9 mouse cellular contexts compared by ENCODE assay signal in genomic region chr15:102126303-102126702, GRCm38 (mm10). TPM values are rescaled to one million over a fixed set of nuclear protein-coding genes. Genes with fewer than 3 reads are reported as not detected.
DNase-seq lines count a peak whose midpoint lies in the region; ATAC-seq and TF ChIP-seq lines count a peak whose summit lies in the region.
"Had no signal": no experiment of that assay in that cellular context is flagged by ENCODE, and none has a peak within 500 bp of the region (broad histone marks: within the 10 kb centered on the region; RNA-seq: fewer than 3 reads in every experiment).

No protein-coding gene starts in this region.

- H3K27ac ChIP-seq in embryonic facial prominence, embryonic 12.5 days, result no peak overlapping the region
- no peak overlapping the region for H3K27ac ChIP-seq in embryonic facial prominence, embryonic 10.5 days (replicated peaks)
- H3K27ac ChIP-seq in heart, embryonic 15.5 days, result peak overlapping the region; percentile 51
- H3K27ac ChIP-seq in layer of hippocampus, adult 2 months, result no peak overlapping the region
- H3K27ac ChIP-seq in neural tube, embryonic 15.5 days (replicated peaks), result no peak overlapping the region

- WGBS in embryonic facial prominence, embryonic 12.5 days, result 83% methylated on average over 2 of the region's 2 CpGs
- 79% methylated on average over 2 of the region's 2 CpGs for WGBS in embryonic facial prominence, embryonic 10.5 days
- WGBS in heart, embryonic 15.5 days, result 19% methylated on average over 2 of the region's 2 CpGs
- WGBS in neural tube, embryonic 15.5 days, result 79% methylated on average over 2 of the region's 2 CpGs

- no peak overlapping the region for H3K4me3 ChIP-seq in embryonic facial prominence, embryonic 12.5 days
- H3K4me3 ChIP-seq in embryonic facial prominence, embryonic 10.5 days, result no peak overlapping the region
- no peak overlapping the region for H3K4me3 ChIP-seq in heart, embryonic 15.5 days
- no peak overlapping the region for H3K4me3 ChIP-seq in layer of hippocampus, adult 2 months
- H3K4me3 ChIP-seq in neural tube, embryonic 15.5 days (replicated peaks), result no peak overlapping the region

- ATAC-seq in embryonic facial prominence, embryonic 12.5 days (ENCODE audit: insufficient number of reproducible peaks, insufficient read depth, low FRiP score, low TSS enrichment), result no peak
- ATAC-seq in heart, embryonic 15.5 days (replicated peaks; ENCODE audit: insufficient number of reproducible peaks, insufficient read depth, low FRiP score, low read depth), result peak; percentile 70
- ATAC-seq in neural tube, embryonic 15.5 days (ENCODE audit: low FRiP score), result no peak
- no peak for ATAC-seq in CD4-positive, CD25-positive, alpha-beta regulatory T cell, adult 4 months
- ATAC-seq: hindbrain, embryonic 16.5 days had no signal

- TF ChIP-seq CTCF in layer of hippocampus, adult 2 months (conservative IDR thresholded peaks at IDR 0.05), result no peak

- H3K9me3 ChIP-seq in embryonic facial prominence, embryonic 12.5 days, result no peaks in the 10 kb centered on the region
- H3K9me3 ChIP-seq in embryonic facial prominence, embryonic 10.5 days, result no peaks in the 10 kb centered on the region
- no peaks in the 10 kb centered on the region for H3K9me3 ChIP-seq in heart, embryonic 15.5 days (replicated peaks)
- no peaks in the 10 kb centered on the region for H3K9me3 ChIP-seq in neural tube, embryonic 15.5 days (replicated peaks)

- no peak for DNase-seq in embryonic facial prominence, embryonic 10.5 days (ENCODE audit: low spot score)
- DNase-seq in adrenal gland, postnatal 25 days, result peak; percentile 61
- DNase-seq in kidney, postnatal 4 days, result peak; percentile 60 to 67
- DNase-seq in layer of hippocampus, adult 2 months (ENCODE audit: low spot score in 2 of 2), result no peak

- H3K36me3 ChIP-seq in embryonic facial prominence, embryonic 12.5 days, result peaks cover 73% of the 10 kb centered on the region
- H3K36me3 ChIP-seq in embryonic facial prominence, embryonic 10.5 days (replicated peaks), result peaks cover 88% of the 10 kb centered on the region
- H3K36me3 ChIP-seq in heart, embryonic 15.5 days, result peaks cover 43% of the 10 kb centered on the region
- H3K36me3 ChIP-seq in neural tube, embryonic 15.5 days, result peaks cover 81% of the 10 kb centered on the region

- H3K4me1 ChIP-seq in embryonic facial prominence, embryonic 12.5 days, result no peaks in the 10 kb centered on the region
- no peaks in the 10 kb centered on the region for H3K4me1 ChIP-seq in embryonic facial prominence, embryonic 10.5 days
- peaks cover 12% of the 10 kb centered on the region for H3K4me1 ChIP-seq in heart, embryonic 15.5 days (replicated peaks)
- no peaks in the 10 kb centered on the region for H3K4me1 ChIP-seq in neural tube, embryonic 15.5 days

- no peaks in the 10 kb centered on the region for H3K27me3 ChIP-seq in embryonic facial prominence, embryonic 12.5 days
- no peaks in the 10 kb centered on the region for H3K27me3 ChIP-seq in embryonic facial prominence, embryonic 10.5 days (replicated peaks; ENCODE audit: low read depth, poor library complexity, severe bottlenecking)
- H3K27me3 ChIP-seq in heart, embryonic 15.5 days, result no peaks in the 10 kb centered on the region
- H3K27me3 ChIP-seq in neural tube, embryonic 15.5 days (replicated peaks), result no peaks in the 10 kb centered on the region

- H3K9ac ChIP-seq in embryonic facial prominence, embryonic 12.5 days, result 0 out of 2 replicates have a peak overlapping the region, but pooled peaks have one; percentile 7
- no peak overlapping the region for H3K9ac ChIP-seq in heart, embryonic 15.5 days
- no peak overlapping the region for H3K9ac ChIP-seq in neural tube, embryonic 15.5 days (replicated peaks)

- H3K4me2 ChIP-seq in embryonic facial prominence, embryonic 12.5 days (replicated peaks), result no peak overlapping the region
- H3K4me2 ChIP-seq in heart, embryonic 15.5 days, result no peak overlapping the region
- H3K4me2 ChIP-seq in neural tube, embryonic 15.5 days, result no peak overlapping the region

RNA-seq across cellular contexts. Expression of gene Spryd3, which starts 9.7 kb away (rescaled TPM):
- polyA plus RNA-seq in embryonic facial prominence, embryonic 12.5 days (2016; fragmentation: Nextera tagmentation; extraction: Ambion mirVana), result 15.6 and 15.7 TPM in 2 replicates
- polyA plus RNA-seq in embryonic facial prominence, embryonic 10.5 days (2016; fragmentation: Nextera tagmentation; extraction: Ambion mirVana), result 12.7 and 13.2 TPM in 2 replicates
- 29.4 and 40.3 TPM in 2 replicates for total RNA-seq in adrenal gland, postnatal 25 days (2021)
- 16.0 and 22.4 TPM in 2 replicates for polyA plus RNA-seq in heart, embryonic 15.5 days (2015; fragmentation: Nextera tagmentation; extraction: Ambion mirVana)
- total RNA-seq in layer of hippocampus, adult 2 months (2021), result 100 to 1,000 TPM; 151 to 155 TPM
- 83.6 and 96.0 TPM in 2 replicates for polyA plus RNA-seq in neural tube, embryonic 15.5 days (2015; fragmentation: Nextera tagmentation; extraction: Ambion mirVana)
- polyA plus RNA-seq in CD4-positive, CD25-positive, alpha-beta regulatory T cell, adult 4 months (2017; shearing (Covaris generic)), result 10 to 100 TPM; 28.8 to 65.3 TPM

RNA-seq across cellular contexts. Expression of gene Igfbp6, which starts 17.9 kb away (rescaled TPM):
- 0.92 and 1.2 TPM in 2 replicates for polyA plus RNA-seq in embryonic facial prominence, embryonic 12.5 days (2016; fragmentation: Nextera tagmentation; extraction: Ambion mirVana)
- polyA plus RNA-seq in embryonic facial prominence, embryonic 10.5 days (2016; fragmentation: Nextera tagmentation; extraction: Ambion mirVana), result 0.26 and 0.36 TPM in 2 replicates
- total RNA-seq in adrenal gland, postnatal 25 days (2021), result 17.1 and 17.2 TPM in 2 replicates
- polyA plus RNA-seq in heart, embryonic 15.5 days (2015; fragmentation: Nextera tagmentation; extraction: Ambion mirVana), result 9.5 and 10.2 TPM in 2 replicates
- total RNA-seq in layer of hippocampus, adult 2 months (2021), result 1 to 10 TPM; 6.9 to 7.7 TPM
- 3.2 and 3.5 TPM in 2 replicates for polyA plus RNA-seq in neural tube, embryonic 15.5 days (2015; fragmentation: Nextera tagmentation; extraction: Ambion mirVana)
- under 1 TPM in 1 of 2 experiments, not detected in 1; 0.60 TPM for polyA plus RNA-seq in CD4-positive, CD25-positive, alpha-beta regulatory T cell, adult 4 months (2017; shearing (Covaris generic))

RNA-seq across cellular contexts. Expression of gene Soat2, which starts 24.0 kb away (rescaled TPM):
- polyA plus RNA-seq in embryonic facial prominence, embryonic 12.5 days (2016; fragmentation: Nextera tagmentation; extraction: Ambion mirVana), result 0.13 and 0.17 TPM in 2 replicates
- 0.09 and 0.18 TPM in 2 replicates for polyA plus RNA-seq in embryonic facial prominence, embryonic 10.5 days (2016; fragmentation: Nextera tagmentation; extraction: Ambion mirVana)
- 0.55 and 1.2 TPM in 2 replicates for total RNA-seq in adrenal gland, postnatal 25 days (2021)
- polyA plus RNA-seq in heart, embryonic 15.5 days (2015; fragmentation: Nextera tagmentation; extraction: Ambion mirVana), result 0.23 and 0.63 TPM in 2 replicates
- not detected for total RNA-seq in layer of hippocampus, adult 2 months (2021)
- polyA plus RNA-seq in neural tube, embryonic 15.5 days (2015; fragmentation: Nextera tagmentation; extraction: Ambion mirVana), result 0.06 and 0.68 TPM in 2 replicates
- 1 to 10 TPM in 1 of 2 experiments, under 1 TPM in 1; 0.69 to 1.0 TPM for polyA plus RNA-seq in CD4-positive, CD25-positive, alpha-beta regulatory T cell, adult 4 months (2017; shearing (Covaris generic))
- polyA plus RNA-seq: hindbrain, embryonic 16.5 days had no signal

RNA-seq across cellular contexts. Expression of gene Tns2, which starts 26.1 kb away (rescaled TPM):
- 29.6 and 34.0 TPM in 2 replicates for polyA plus RNA-seq in embryonic facial prominence, embryonic 12.5 days (2016; fragmentation: Nextera tagmentation; extraction: Ambion mirVana)
- polyA plus RNA-seq in embryonic facial prominence, embryonic 10.5 days (2016; fragmentation: Nextera tagmentation; extraction: Ambion mirVana), result 12.3 and 14.9 TPM in 2 replicates
- total RNA-seq in adrenal gland, postnatal 25 days (2021), result 75.2 and 78.7 TPM in 2 replicates
- polyA plus RNA-seq in heart, embryonic 15.5 days (2015; fragmentation: Nextera tagmentation; extraction: Ambion mirVana), result 30.9 and 31.0 TPM in 2 replicates
- 10 to 100 TPM; 18.4 to 25.0 TPM for total RNA-seq in layer of hippocampus, adult 2 months (2021)
- polyA plus RNA-seq in neural tube, embryonic 15.5 days (2015; fragmentation: Nextera tagmentation; extraction: Ambion mirVana), result 9.8 and 13.7 TPM in 2 replicates
- 1 to 10 TPM; 1.1 to 2.3 TPM for polyA plus RNA-seq in CD4-positive, CD25-positive, alpha-beta regulatory T cell, adult 4 months (2017; shearing (Covaris generic))

RNA-seq across cellular contexts. Expression of gene Eif4b, which starts 52.7 kb away (rescaled TPM):
- polyA plus RNA-seq in embryonic facial prominence, embryonic 12.5 days (2016; fragmentation: Nextera tagmentation; extraction: Ambion mirVana), result 113 and 120 TPM in 2 replicates
- 133 and 136 TPM in 2 replicates for polyA plus RNA-seq in embryonic facial prominence, embryonic 10.5 days (2016; fragmentation: Nextera tagmentation; extraction: Ambion mirVana)
- 244 and 270 TPM in 2 replicates for total RNA-seq in adrenal gland, postnatal 25 days (2021)
- polyA plus RNA-seq in heart, embryonic 15.5 days (2015; fragmentation: Nextera tagmentation; extraction: Ambion mirVana), result 56.5 and 71.8 TPM in 2 replicates
- 100 to 1,000 TPM; 196 to 199 TPM for total RNA-seq in layer of hippocampus, adult 2 months (2021)
- polyA plus RNA-seq in neural tube, embryonic 15.5 days (2015; fragmentation: Nextera tagmentation; extraction: Ambion mirVana), result 72.6 and 87.1 TPM in 2 replicates
- 100 to 1,000 TPM; 123 to 189 TPM for polyA plus RNA-seq in CD4-positive, CD25-positive, alpha-beta regulatory T cell, adult 4 months (2017; shearing (Covaris generic))

Comparison
In these comparisons a context has a peak if more than half of its experiments do, and no peak if none do; other contexts are left out.
1. DNase-seq: peak in adrenal gland, postnatal 25 days (single experiment) and kidney, postnatal 4 days (2 of 2); none in embryonic facial prominence, embryonic 10.5 days (single experiment) and layer of hippocampus, adult 2 months (0 of 2).